Mouse (Mus musculus): ENCODE results near the gene Parp11.

DNA sequence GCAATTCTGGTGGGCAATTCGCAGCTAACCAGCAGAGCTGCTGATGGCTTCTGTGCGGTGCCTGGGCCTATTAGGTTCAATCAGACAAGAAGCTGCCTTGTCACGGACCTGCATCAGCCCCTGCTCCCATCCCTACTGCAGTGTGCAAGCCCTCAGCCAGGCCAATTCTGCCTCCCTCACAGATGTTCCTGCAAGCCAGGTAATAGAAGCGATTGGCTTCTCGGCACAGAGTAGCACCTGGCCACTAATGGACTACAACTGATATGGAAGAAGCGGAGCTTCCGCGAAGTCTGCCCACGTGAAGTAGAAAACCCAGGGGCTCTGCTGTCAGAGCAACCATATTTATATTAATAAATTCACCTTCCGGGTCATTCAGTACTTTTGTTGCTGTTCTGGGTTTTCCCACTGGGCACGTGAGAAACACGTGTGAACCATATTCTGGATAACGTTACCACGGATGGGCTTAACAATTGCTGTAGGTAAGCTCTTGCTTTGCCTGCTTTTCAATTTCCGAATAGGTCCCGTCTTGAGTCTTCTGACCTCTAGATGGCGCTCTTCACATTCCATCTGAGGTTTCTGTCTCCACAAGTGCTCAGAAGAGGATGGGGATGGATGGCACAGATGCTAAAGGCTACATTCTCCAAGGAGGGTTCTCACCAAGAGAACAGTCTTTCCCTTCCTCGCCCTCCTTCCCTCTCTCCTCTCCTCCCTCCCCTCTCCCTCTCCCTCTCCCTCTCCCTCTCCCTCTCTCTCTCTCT is 95.2 kb downstream of the Parp11 start:
- TF ChIP-seq MAX (IDR thresholded peaks at IDR 0.05; ENCODE audit: low read depth) (no peak), TCF12 (IDR thresholded peaks at IDR 0.05; ENCODE audit: insufficient read depth, poor library complexity, severe bottlenecking) (no peak), POLR2A (IDR thresholded peaks at IDR 0.05; ENCODE audit: insufficient read length, low read depth) (no peak), REST (IDR thresholded peaks at IDR 0.05; ENCODE audit: insufficient read depth, insufficient read length) (no peak), TCF3 (IDR thresholded peaks at IDR 0.05; ENCODE audit: insufficient read length, low read depth) (no peak), USF1 (IDR thresholded peaks at IDR 0.05; ENCODE audit: low read depth) (no peak), MYOD1 (IDR thresholded peaks at IDR 0.05; ENCODE audit: control insufficient read depth in 1 of 3, insufficient read length in 2 of 3, low read depth in 2 of 3) (no peak), CEBPB (IDR thresholded peaks at IDR 0.05; ENCODE audit: insufficient read depth, poor library complexity, severe bottlenecking) (no peak), MYOG (IDR thresholded peaks at IDR 0.05; ENCODE audit: control insufficient read depth in 1 of 3, insufficient read depth in 1 of 3, insufficient read length in 2 of 3, low read depth in 2 of 3) (no peak)

Data from myocyte (in vitro differentiated cells).